Mouse (Mus musculus): ENCODE data around the gene Slc35f3.

DNA sequence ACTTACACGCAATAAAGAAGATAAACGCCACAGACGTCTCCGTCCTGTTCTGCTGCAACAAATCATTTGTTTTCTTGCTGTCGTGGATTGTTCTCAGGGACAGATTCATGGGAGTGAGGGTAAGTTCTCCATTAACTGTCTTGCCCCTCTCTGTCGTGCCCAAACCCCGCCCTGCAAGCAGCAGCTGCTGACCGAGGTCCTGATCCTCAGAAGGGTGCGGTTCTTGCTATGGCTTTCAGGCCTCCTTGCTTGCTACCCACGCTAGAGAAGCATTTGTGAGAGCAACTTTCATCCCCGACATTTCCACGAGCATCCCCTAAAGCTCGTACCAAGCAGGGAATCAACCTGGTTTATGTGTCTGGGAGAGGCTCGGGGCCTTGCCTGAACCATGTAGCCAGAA, 83.9 kb downstream of the Slc35f3 start:
- TF ChIP-seq CTCF (IDR thresholded peaks at IDR 0.05; ENCODE audit: low read depth) = no peak
- no peak for TF ChIP-seq EP300 (IDR thresholded peaks at IDR 0.05; ENCODE audit: low read depth)
